Mouse (Mus musculus) liver, adult 2 months (tissue): ENCODE measurements around the gene Bcdin3d. TPM values are rescaled to one million over a fixed set of nuclear protein-coding genes. Genes with fewer than 3 reads are reported as not detected.

Source experiments
- DNase-seq: peaks from one replicate; pipeline ENCODE4 v3.0.0-alpha.2; 2011; ENCODE audit warnings: low read depth, low spot score; ENCODE audit errors: extremely low read depth
- H3K27ac ChIP-seq: fragments of 200-500 bp; replicated peaks from 2 replicates; pipeline ENCODE4 v1.5.1; 2012; ENCODE audit warnings: low read depth, mild to moderate bottlenecking, control low read depth, inconsistent platforms, low read length; ENCODE audit not compliant: insufficient read depth
- H3K27me3 ChIP-seq: fragments of 200-500 bp; 2 replicates; pipeline ENCODE4 v1.6.1; 2012; ENCODE audit warnings: mild to moderate bottlenecking, moderate library complexity, low read length, inconsistent platforms; ENCODE audit not compliant: control insufficient read depth, insufficient read depth
- H3K36me3 ChIP-seq: fragments of 200-500 bp; 2 replicates; pipeline ENCODE4 v1.6.1; 2012; ENCODE audit warnings: low read length, inconsistent platforms; ENCODE audit not compliant: control insufficient read depth, insufficient read depth
- H3K4me1 ChIP-seq: fragments of 200-500 bp; 2 replicates; pipeline ENCODE4 v1.6.1; 2011; ENCODE audit warnings: low read length; ENCODE audit not compliant: control insufficient read depth, insufficient read depth
- H3K4me3 ChIP-seq: fragments of 200-500 bp; 2 replicates; pipeline ENCODE4 v1.5.1; 2011; ENCODE audit warnings: low read depth, mild to moderate bottlenecking, control low read depth, low read length, moderate library complexity; ENCODE audit not compliant: insufficient read depth
- H3K79me2 ChIP-seq: fragments of 200-500 bp; 2 replicates; pipeline ENCODE4 v1.6.1; 2012; ENCODE audit warnings: inconsistent platforms, mild to moderate bottlenecking, low read length, moderate library complexity; ENCODE audit not compliant: control insufficient read depth, insufficient read depth
- H3K9ac ChIP-seq: fragments of 200-500 bp; 2 replicates; pipeline ENCODE4 v1.6.1; 2012; ENCODE audit warnings: low read depth, mild to moderate bottlenecking, control low read depth, inconsistent platforms, low read length
- CTCF ChIP-seq: fragments of 200-500 bp; IDR thresholded peaks from 2 replicates; pipeline ENCODE4 v1.5.1; 2011; ENCODE audit warnings: low read depth, low read length, control low read depth
- POLR2A ChIP-seq: fragments of 200-500 bp; IDR thresholded peaks from 2 replicates; pipeline ENCODE4 v1.6.1; 2011; ENCODE audit warnings: low read length, control low read depth; ENCODE audit not compliant: insufficient read depth; ENCODE audit errors: extremely low read depth
- WGBS: fragments of 180-500 bp; shearing (Covaris S2); methylation state at CpG from one replicate; pipeline ENCODE4 v1.1.7; 2018; 5-methylcytosine and 5-hydroxymethylcytosine counted together
- polyA plus RNA-seq: library from polyadenylated mRNA; depleted of rRNA; stranded (reverse); fragments of >200 nt; gene quantifications from 2 replicates; pipeline ENCODE4 v1.2.3, GENCODE M21; 2012
- total RNA-seq: library from RNA; depleted of rRNA; stranded (reverse); fragments of >200 nt; gene quantifications from 2 replicates; pipeline ENCODE4 v1.2.3, GENCODE M21; 2014

Bcdin3d gene
- total and polyA plus RNA-seq, 2 experiments = 3.1 to 3.2 TPM

GRCm38 (mm10) chr15:99497527-99498242, 23.2 kb upstream of the Bcdin3d start:
- WGBS = 54% methylated on average over 12 of the region's 12 CpGs
- TF ChIP-seq CTCF (no peak), POLR2A (no peak)
- Histone ChIP-seq H3K27ac (no peak overlapping the region), H3K4me1 (no peaks in the 10 kb centered on the region; the same call in 1 of the 2 replicates), H3K4me3 (no peak overlapping the region), H3K9ac (peak overlapping the region; percentile 7; the same call in 1 of the 2 replicates), H3K36me3 (no peaks in the 10 kb centered on the region), H3K79me2 (no peaks in the 10 kb centered on the region), H3K27me3 (no peaks in the 10 kb centered on the region)
- DNase-seq = peak; percentile 34

- TF ChIP-seq CTCF (peak; percentile 51), POLR2A (no peak)
- Histone ChIP-seq H3K27ac (no peak overlapping the region), H3K9ac (no peak overlapping the region), H3K79me2 (no peaks in the 10 kb centered on the region), H3K27me3 (no peaks in the 10 kb centered on the region), H3K4me1 (no peaks in the 10 kb centered on the region), H3K36me3 (no peaks in the 10 kb centered on the region), H3K4me3 (no peak overlapping the region)
- peak; percentile 30 for DNase-seq
- WGBS = 16% methylated on average over 4 of the region's 4 CpGs
Observed at GRCm38 (mm10) chr15:99497061-99497460, 22.5 kb upstream of the Bcdin3d start.

GRCm38 (mm10) chr15:99484745-99485144, 10.2 kb upstream of the Bcdin3d start:
- no peak for DNase-seq
- Histone ChIP-seq H3K4me3 (no peak overlapping the region), H3K4me1 (no peaks in the 10 kb centered on the region), H3K79me2 (no peaks in the 10 kb centered on the region), H3K9ac (no peak overlapping the region), H3K27me3 (no peaks in the 10 kb centered on the region), H3K27ac (no peak overlapping the region), H3K36me3 (no peaks in the 10 kb centered on the region)
- no peak for TF ChIP-seq CTCF
- TF ChIP-seq POLR2A = no peak
- 38% methylated on average over 6 of the region's 6 CpGs for WGBS

GRCm38 (mm10) chr15:99475814-99476213, 1.3 kb upstream of the Bcdin3d start:
- Histone ChIP-seq H3K27me3 (no peaks in the 10 kb centered on the region), H3K4me3 (no peak overlapping the region), H3K79me2 (no peaks in the 10 kb centered on the region), H3K27ac (no peak overlapping the region), H3K9ac (no peak overlapping the region), H3K36me3 (no peaks in the 10 kb centered on the region), H3K4me1 (no peaks in the 10 kb centered on the region; the same call in none of the 2 replicates)
- no peak for TF ChIP-seq POLR2A
- no peak for TF ChIP-seq CTCF
- 82% methylated on average over 1 of the region's 1 CpGs for WGBS
- no peak for DNase-seq

GRCm38 (mm10) chr15:99473801-99474575, 542 bp downstream of the Bcdin3d start:
- Histone ChIP-seq H3K9ac (peak overlapping the region; percentile 67), H3K79me2 (no peaks in the 10 kb centered on the region), H3K36me3 (no peaks in the 10 kb centered on the region), H3K4me1 (no peaks in the 10 kb centered on the region; the same call in none of the 2 replicates), H3K4me3 (peak overlapping the region; percentile 71), H3K27ac (peak overlapping the region; percentile 22; the same call in 1 of the 2 replicates), H3K27me3 (no peaks in the 10 kb centered on the region)
- no peak for TF ChIP-seq CTCF
- TF ChIP-seq POLR2A = no peak
- peak; percentile 40 for DNase-seq
- WGBS = 4% methylated on average over 38 of the region's 38 CpGs
